Mouse (Mus musculus): ENCODE data around the gene Klhl3. TPM values are rescaled to one million over a fixed set of nuclear protein-coding genes. Genes with fewer than 3 reads are reported as not detected.

Klhl3 gene
- polyA plus RNA-seq, 1 experiment from 2014 or later = 1.8 TPM

GRCm38 (mm10) chr13:58027115-58027514 is 86.3 kb downstream of the Klhl3 start:
- Histone ChIP-seq H3K4me1 (peaks cover 14% of the 10 kb centered on the region; the same call in 1 of the 2 replicates), H3K4me3 (no peak overlapping the region), H3K36me3 (replicated peaks) (no peaks in the 10 kb centered on the region), H3K27ac (replicated peaks) (no peak overlapping the region), H3K9me3 (no peaks in the 10 kb centered on the region), H3K27me3 (replicated peaks; ENCODE audit: low read depth, poor library complexity, severe bottlenecking) (no peaks in the 10 kb centered on the region)
- 88% methylated on average over 8 of the region's 8 CpGs for WGBS
- no peak for DNase-seq (ENCODE audit: low spot score)

- H3K9me3 ChIP-seq = no peaks in the 10 kb centered on the region
- no peaks in the 10 kb centered on the region for H3K36me3 ChIP-seq (replicated peaks)
- WGBS = 91% methylated on average over 16 of the region's 16 CpGs
- DNase-seq (ENCODE audit: low spot score) = no peak
- H3K27ac ChIP-seq (replicated peaks) = no peak overlapping the region
- H3K4me3 ChIP-seq = no peak overlapping the region
- peaks cover 14% of the 10 kb centered on the region; the same call in 1 of the 2 replicates for H3K4me1 ChIP-seq
- no peaks in the 10 kb centered on the region for H3K27me3 ChIP-seq (replicated peaks; ENCODE audit: low read depth, poor library complexity, severe bottlenecking)
Measured at GRCm38 (mm10) chr13:58025701-58026414, 87.5 kb downstream of the Klhl3 start.

- 67% methylated on average over 8 of the region's 8 CpGs for whole genome bisulfite sequencing
- Histone ChIP-seq H3K36me3 (replicated peaks) (no peaks in the 10 kb centered on the region), H3K4me3 (no peak overlapping the region), H3K27ac (replicated peaks) (no peak overlapping the region), H3K4me1 (peaks cover 14% of the 10 kb centered on the region; the same call in 1 of the 2 replicates), H3K9me3 (no peaks in the 10 kb centered on the region), H3K27me3 (replicated peaks; ENCODE audit: low read depth, poor library complexity, severe bottlenecking) (no peaks in the 10 kb centered on the region)
- DNase-seq (ENCODE audit: low spot score) = no peak
Measured at GRCm38 (mm10) chr13:58023726-58024453, 89.5 kb downstream of the Klhl3 start.

GRCm38 (mm10) chr13:58023001-58023560 is 90.3 kb downstream of the Klhl3 start:
- Histone ChIP-seq H3K36me3 (replicated peaks) (no peaks in the 10 kb centered on the region), H3K9me3 (no peaks in the 10 kb centered on the region), H3K27ac (replicated peaks) (no peak overlapping the region), H3K4me1 (peaks cover 14% of the 10 kb centered on the region; the same call in 1 of the 2 replicates), H3K4me3 (no peak overlapping the region), H3K27me3 (replicated peaks; ENCODE audit: low read depth, poor library complexity, severe bottlenecking) (no peaks in the 10 kb centered on the region)
- 78% methylated on average over 9 of the region's 9 CpGs for WGBS
- DNase-seq (ENCODE audit: low spot score) = no peak

GRCm38 (mm10) chr13:58020428-58020827 is 93.0 kb downstream of the Klhl3 start:
- DNase-seq (ENCODE audit: low spot score) = no peak

GRCm38 (mm10) chr13:58017298-58017697 is 96.1 kb downstream of the Klhl3 start:
- no peak for DNase-seq (ENCODE audit: low spot score)
- Histone ChIP-seq H3K27ac (replicated peaks) (no peak overlapping the region), H3K36me3 (replicated peaks) (no peaks in the 10 kb centered on the region), H3K27me3 (replicated peaks; ENCODE audit: low read depth, poor library complexity, severe bottlenecking) (no peaks in the 10 kb centered on the region), H3K9me3 (no peaks in the 10 kb centered on the region), H3K4me1 (no peaks in the 10 kb centered on the region), H3K4me3 (no peak overlapping the region)
- WGBS = 76% methylated on average over 6 of the region's 6 CpGs

More at GRCm38 (mm10) chr13:58020428-58020827, 93.0 kb downstream of the Klhl3 start:
- no peak overlapping the region for H3K27ac ChIP-seq (replicated peaks)
- no peaks in the 10 kb centered on the region for H3K36me3 ChIP-seq (replicated peaks)
- H3K4me3 ChIP-seq = no peak overlapping the region
- WGBS = 82% methylated on average over 10 of the region's 10 CpGs
- H3K9me3 ChIP-seq = no peaks in the 10 kb centered on the region
- H3K27me3 ChIP-seq (replicated peaks; ENCODE audit: low read depth, poor library complexity, severe bottlenecking) = no peaks in the 10 kb centered on the region
- H3K4me1 ChIP-seq = peaks cover 14% of the 10 kb centered on the region; the same call in 1 of the 2 replicates

GRCm38 (mm10) chr13:58012067-58012925 is 101.1 kb downstream of the Klhl3 start:
- Histone ChIP-seq H3K27me3 (replicated peaks; ENCODE audit: low read depth, poor library complexity, severe bottlenecking) (no peaks in the 10 kb centered on the region), H3K9me3 (no peaks in the 10 kb centered on the region), H3K4me1 (peaks cover 5% of the 10 kb centered on the region; the same call in 1 of the 2 replicates), H3K27ac (replicated peaks) (no peak overlapping the region), H3K36me3 (replicated peaks) (no peaks in the 10 kb centered on the region), H3K4me3 (no peak overlapping the region)
- DNase-seq (ENCODE audit: low spot score) = peak; percentile 55
- 69% methylated on average over 14 of the region's 14 CpGs for WGBS

GRCm38 (mm10) chr13:58011526-58011925 is 101.9 kb downstream of the Klhl3 start:
- peaks cover 5% of the 10 kb centered on the region; the same call in 1 of the 2 replicates for H3K4me1 ChIP-seq
- H3K9me3 ChIP-seq = no peaks in the 10 kb centered on the region
- no peaks in the 10 kb centered on the region for H3K27me3 ChIP-seq (replicated peaks; ENCODE audit: low read depth, poor library complexity, severe bottlenecking)
- no peaks in the 10 kb centered on the region for H3K36me3 ChIP-seq (replicated peaks)
- 75% methylated on average over 2 of the region's 2 CpGs for WGBS
- no peak overlapping the region for H3K4me3 ChIP-seq
- H3K27ac ChIP-seq (replicated peaks) = no peak overlapping the region
- DNase-seq (ENCODE audit: low spot score) = no peak

- peaks cover 10% of the 10 kb centered on the region for H3K4me1 ChIP-seq
- DNase-seq (ENCODE audit: low spot score) = no peak
- no peaks in the 10 kb centered on the region for H3K27me3 ChIP-seq (replicated peaks; ENCODE audit: low read depth, poor library complexity, severe bottlenecking)
- no peaks in the 10 kb centered on the region for H3K36me3 ChIP-seq (replicated peaks)
- 93% methylated on average over 7 of the region's 7 CpGs for WGBS
- H3K4me3 ChIP-seq = no peak overlapping the region
- no peak overlapping the region for H3K27ac ChIP-seq (replicated peaks)
- H3K9me3 ChIP-seq = no peaks in the 10 kb centered on the region
Measured at GRCm38 (mm10) chr13:58010416-58010815, 103.0 kb downstream of the Klhl3 start.

GRCm38 (mm10) chr13:58009275-58009674 is 104.1 kb downstream of the Klhl3 start:
- no peaks in the 10 kb centered on the region for H3K27me3 ChIP-seq (replicated peaks; ENCODE audit: low read depth, poor library complexity, severe bottlenecking)
- no peak for DNase-seq (ENCODE audit: low spot score)

GRCm38 (mm10) chr13:58008038-58008364 is 105.4 kb downstream of the Klhl3 start:
- H3K36me3 ChIP-seq (replicated peaks) = no peaks in the 10 kb centered on the region
- H3K27me3 ChIP-seq (replicated peaks; ENCODE audit: low read depth, poor library complexity, severe bottlenecking) = no peaks in the 10 kb centered on the region
- no peak for DNase-seq (ENCODE audit: low spot score)
- peaks cover 20% of the 10 kb centered on the region for H3K4me1 ChIP-seq
- 89% methylated on average over 5 of the region's 5 CpGs for WGBS
- H3K27ac ChIP-seq (replicated peaks) = no peak overlapping the region
- H3K9me3 ChIP-seq = no peaks in the 10 kb centered on the region
- H3K4me3 ChIP-seq = no peak overlapping the region

More at GRCm38 (mm10) chr13:58009275-58009674, 104.1 kb downstream of the Klhl3 start:
- Histone ChIP-seq H3K27ac (replicated peaks) (no peak overlapping the region), H3K4me3 (no peak overlapping the region), H3K9me3 (no peaks in the 10 kb centered on the region), H3K36me3 (replicated peaks) (no peaks in the 10 kb centered on the region), H3K4me1 (peaks cover 10% of the 10 kb centered on the region)
- 84% methylated on average over 13 of the region's 13 CpGs for WGBS

Data from embryonic facial prominence, embryonic 10.5 days (tissue).